Mouse (Mus musculus): ENCODE results near the gene Adgb. TPM values are rescaled to one million over a fixed set of nuclear protein-coding genes. Genes with fewer than 3 reads are reported as not detected.
"Not testable (repeated sequence)": the region's sequence is repeated elsewhere in the genome, so short reads cannot be mapped to it uniquely, and the experiment has no call there.

Adgb gene
- under 1 TPM; 0.05 to 0.21 TPM for total RNA-seq (2021)
- long read RNA-seq, experiment 1: 0 reads
- long read RNA-seq, experiment 2: 0 reads

DNA sequence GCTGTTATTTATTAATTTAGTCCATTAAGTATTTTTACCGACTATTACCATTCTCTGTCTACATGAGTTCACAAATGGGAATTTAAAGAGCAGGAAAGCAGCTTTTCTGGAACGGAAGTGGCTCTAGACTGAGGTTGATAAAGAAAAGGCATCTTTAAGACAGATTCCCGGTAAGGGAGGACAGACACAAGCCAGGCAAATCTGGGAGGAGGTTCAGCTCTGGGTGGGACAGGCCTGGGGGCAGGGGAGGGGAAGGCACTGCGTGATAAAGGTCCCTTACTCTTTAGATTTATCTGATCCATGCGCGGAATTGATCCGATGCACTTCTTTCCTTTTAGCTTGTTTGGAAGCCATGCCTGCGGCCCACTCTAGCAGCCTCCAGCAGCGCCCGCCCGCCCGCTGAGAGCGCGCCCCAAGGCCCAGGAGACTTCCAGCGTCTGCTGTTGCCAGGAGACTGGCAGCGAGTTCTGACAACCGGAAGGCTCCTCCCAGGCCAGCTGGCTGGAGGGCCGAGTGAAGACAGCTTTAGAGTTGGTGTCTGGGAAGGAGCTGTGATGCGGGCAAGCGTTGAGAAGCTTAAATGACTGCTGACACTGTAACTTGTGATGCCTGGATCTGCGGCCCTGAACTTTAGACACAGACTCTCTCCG is at the start of gene Adgb:
Gene Adgb (minus strand): TSS at position 366 of the 650 bp plus-strand sequence.
- peak; percentile 73 to 83 for DNase-seq

GRCm38 (mm10) chr10:10480139-10480538 is 8.0 kb upstream of the Adgb start:
- DNase-seq: no peak

GRCm38 (mm10) chr10:10477429-10477828 is 5.3 kb upstream of the Adgb start:
- not testable (repeated sequence) for DNase-seq

- DNase-seq: no peak
These were observed 4.8 kb upstream of the Adgb start for GRCm38 (mm10) chr10:10476956-10477355.

DNA sequence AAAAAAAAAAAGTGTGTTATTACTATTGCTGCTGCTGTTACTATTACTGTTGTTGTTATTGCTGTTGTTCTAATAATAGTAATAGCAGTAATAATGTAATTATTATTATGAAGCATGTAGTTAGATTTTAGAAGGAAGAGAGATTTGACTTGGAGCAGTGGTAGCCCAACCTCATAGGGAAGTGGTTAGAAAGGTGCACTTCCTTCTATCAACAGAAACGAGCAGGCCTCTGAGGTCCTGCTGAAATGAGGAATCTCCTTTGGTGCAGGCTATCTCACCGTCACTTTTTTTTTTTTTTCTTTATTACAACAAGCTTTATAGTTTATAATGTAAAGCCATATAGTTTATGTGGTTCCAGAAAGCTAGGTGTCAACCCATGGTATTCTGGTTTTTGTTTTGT is 4.4 kb upstream of the Adgb start:
- DNase-seq: no peak

DNA sequence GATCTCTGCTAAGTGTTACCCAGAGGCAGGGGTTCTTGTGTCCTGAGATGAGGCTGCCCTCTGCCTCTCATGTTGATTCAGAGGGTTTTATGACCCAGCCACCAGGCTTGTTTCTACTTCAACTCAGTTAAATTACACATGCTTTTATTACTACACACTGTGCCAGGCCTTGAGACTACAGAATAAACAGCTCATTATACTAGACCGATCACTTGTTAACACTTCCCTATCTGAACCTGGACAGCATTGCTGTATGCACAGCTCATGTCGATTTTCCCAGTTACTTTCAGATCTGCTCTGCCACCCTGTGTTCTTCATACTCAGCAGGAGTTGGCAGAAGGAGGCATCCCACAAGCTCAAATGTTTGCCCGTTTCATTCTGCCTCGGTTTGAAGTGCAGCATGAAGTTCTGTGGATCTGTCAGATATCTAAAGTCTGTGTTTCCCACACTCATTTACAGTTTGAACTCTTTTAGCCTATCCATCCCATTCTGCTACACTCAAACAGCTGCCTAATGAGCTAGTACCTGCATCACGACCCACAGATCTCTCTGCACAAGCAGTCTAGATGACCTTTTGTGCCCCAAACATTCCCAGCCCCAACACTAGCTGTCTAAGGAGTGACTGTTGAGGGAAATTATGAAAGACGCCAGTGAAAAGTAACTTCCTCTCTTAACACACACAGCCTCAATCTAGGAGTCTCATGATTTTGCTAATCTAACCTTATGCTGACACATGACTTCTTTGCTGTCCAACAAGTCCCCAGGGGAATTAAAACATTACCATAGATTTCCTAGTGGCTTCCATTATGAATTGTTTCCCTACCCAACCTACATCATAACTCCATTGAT is 3.2 kb downstream of the Adgb start:
- no peak for DNase-seq

DNA sequence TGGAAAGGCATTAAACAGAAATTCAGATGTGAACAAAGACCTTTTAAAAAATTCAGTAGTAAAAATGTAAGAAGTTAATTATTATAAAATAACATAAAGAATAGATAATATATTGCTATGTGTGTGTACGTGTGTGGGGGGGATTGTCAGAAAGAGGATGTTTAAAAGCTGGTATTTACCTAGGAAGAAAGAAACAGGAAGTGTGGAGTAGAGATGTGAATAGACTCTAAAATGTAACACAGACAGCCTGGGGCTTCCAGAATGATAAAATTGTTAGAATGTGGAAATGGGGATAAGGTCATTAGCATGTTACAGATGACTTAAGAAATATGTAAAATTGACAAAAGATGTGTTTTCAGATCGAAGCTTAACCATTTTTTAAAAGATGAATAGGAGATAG is 12.0 kb downstream of the Adgb start:
- no peak for DNase-seq

DNA sequence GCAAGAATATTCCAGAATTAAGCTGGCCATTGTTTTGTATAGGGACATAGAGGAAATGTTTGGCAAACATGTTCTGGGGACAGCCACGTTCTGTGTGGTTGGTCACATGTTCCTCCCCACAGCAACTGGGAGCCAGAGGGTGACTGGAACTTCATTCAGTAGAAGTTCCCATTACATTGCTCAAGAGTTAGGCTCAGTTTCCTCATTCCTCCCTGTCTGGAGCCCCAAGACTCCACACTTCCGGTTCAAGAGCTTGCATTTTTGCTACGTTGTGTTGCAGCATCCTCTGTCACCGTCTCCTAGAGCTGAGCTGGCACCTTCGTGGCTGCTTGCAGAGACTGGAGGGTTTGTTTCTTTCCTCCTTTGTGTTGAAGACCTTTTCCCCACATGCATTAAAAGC is 15.1 kb downstream of the Adgb start:
- DNase-seq: peak in 1 of 2 experiments; percentile 59

- peak in 1 of 2 experiments; percentile 8 for DNase-seq
These were observed 23.1 kb downstream of the Adgb start for GRCm38 (mm10) chr10:10449067-10449466.

DNA sequence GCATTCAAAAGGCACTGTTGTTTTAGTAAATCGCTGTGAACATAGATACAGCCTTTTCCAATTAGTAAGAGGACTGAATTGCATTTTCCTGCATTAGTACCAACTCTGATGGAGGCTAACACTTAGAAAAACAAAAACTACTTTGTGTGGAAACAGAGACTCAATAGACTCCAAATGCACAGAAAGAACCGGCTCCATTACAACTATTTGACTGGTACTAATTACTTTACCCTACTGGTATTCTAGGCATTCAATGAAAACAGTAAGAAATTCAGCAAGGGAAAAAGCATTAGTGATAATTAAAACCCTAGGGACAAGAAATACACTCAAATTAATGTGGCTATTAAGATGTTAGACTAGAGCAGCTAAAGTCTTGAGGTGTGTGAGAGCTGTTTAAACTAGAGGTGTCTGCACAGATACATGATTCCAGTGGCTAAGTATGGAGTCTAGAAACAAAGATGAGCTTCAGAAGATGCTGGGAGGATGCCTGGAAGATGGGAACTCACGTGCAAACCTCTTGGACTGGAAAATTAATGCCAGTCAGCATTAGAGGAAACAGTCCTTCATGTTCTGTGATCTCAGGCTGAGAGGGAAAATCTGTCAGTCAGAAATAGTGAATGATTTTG is 27.2 kb downstream of the Adgb start:
- DNase-seq: no peak

GRCm38 (mm10) chr10:10443558-10443957 is 28.6 kb downstream of the Adgb start:
- DNase-seq: no peak

GRCm38 (mm10) chr10:10435014-10435413 is 37.1 kb downstream of the Adgb start:
- DNase-seq: no peak

DNA sequence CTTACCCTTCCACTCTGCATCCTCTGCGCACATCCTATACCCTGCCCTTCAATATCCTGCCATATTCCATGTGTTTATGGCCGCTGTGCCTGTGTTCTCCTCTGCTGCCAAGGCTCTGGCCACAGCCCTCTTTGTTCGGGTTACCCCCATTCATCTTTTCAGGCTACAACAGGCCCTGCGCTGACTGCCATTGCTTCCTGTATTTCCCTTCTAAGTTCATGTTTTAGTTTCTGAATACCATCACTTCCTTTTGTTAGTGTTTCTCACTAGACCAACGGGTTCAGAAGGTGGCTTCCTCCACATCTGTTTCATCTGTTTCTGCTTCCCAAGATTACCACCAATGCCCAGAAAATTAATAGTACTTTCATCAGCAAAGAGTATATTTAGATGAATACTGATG is 42.5 kb downstream of the Adgb start:
- DNase-seq: no peak

- DNase-seq: no peak
These were observed 43.1 kb downstream of the Adgb start for GRCm38 (mm10) chr10:10429032-10429431.

GRCm38 (mm10) chr10:10424383-10424782 is 47.7 kb downstream of the Adgb start:
- no peak for DNase-seq

DNA sequence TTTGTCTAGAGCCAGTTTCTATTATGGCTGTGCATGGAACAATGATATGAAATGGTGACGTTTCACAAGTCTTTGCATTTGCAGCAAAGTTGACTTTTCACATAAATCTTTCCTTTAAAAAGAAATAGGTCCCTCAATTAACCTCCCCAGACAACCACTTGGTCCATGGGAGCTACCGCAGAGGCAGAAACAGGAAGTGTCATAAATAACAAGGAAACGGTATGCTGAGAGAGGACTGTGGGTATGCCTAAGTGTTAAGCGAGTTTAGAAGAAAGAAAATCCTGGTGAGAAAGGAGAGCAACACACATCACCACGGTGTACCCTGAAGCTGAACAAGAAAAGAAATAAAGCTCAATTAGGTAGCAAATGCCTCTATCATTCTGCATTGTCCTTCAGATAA is 61.1 kb downstream of the Adgb start:
- DNase-seq: no peak

- DNase-seq: peak; percentile 22 to 38
These were observed 64.0 kb downstream of the Adgb start for GRCm38 (mm10) chr10:10408166-10408565.

GRCm38 (mm10) chr10:10395784-10396481 is 76.2 kb downstream of the Adgb start:
- DNase-seq: peak in 1 of 2 experiments; percentile 6

DNA sequence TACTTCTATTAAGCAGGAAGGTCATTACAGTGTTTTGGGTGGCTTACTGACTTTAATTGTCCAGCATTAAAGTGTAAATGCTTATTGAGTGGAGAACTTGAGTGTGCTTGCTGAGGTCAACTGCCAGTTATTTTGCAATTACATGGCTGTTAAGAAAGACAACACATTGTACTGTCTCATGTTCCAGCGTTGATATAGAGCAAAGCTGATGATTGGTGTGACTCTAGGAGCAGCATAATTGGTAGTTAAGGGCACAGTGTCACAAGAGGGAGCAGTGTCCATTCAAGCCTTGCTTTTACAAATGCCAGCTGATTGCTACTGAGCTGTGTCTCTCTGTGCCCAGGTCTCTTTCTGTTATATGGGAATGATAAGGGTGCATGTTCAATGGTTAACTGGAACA is 97.5 kb downstream of the Adgb start:
- no peak for DNase-seq

DNA sequence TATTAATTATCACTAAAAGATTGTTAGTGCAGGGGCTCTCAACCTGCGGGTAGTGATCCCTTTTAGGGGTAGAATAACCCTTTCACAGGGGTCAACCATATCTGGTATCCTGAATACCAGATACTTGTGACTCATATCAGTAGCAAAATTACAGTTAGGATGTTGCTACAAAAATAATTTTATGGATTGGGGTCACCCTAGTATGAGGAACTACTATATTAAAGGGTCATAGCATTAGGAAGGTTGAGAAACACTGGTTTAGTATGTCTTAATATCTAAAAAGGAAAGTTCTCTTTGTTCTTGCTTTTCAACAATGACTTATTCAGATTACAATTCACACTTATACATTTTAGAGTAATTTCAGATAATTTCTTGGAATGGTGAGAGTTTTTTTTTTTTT is 108.1 kb downstream of the Adgb start:
- DNase-seq: no peak

DNA sequence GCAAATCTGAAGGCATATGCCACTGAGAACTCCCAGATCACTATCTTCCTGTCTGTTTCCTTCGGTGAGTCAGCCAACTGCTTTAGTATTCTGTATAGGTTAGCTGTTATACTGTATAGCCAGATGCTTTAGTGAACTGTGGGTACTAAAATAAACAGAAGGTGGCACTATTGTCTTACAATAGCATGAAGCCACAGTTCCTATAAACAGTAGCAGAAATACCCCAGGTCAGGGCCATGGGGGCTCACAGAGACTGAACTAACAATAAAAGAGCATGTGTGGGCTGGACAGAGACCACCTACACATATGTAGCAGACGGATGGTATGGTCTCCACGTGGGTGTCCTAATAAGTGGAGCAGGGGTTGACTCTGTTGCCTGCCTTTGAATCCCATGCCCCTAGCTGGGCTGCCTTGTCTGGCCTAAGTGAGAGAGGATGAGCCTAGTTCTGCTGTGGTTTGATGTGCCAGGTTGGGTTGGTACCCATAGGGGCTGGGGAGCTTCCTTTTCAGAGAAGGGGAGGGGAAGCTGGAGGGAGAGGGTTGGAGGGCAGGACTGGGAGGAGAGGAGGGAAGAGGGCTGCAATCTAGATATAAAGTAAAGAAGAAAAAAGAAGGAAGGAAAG is 116.4 kb downstream of the Adgb start:
- DNase-seq: peak; percentile 4 to 17

GRCm38 (mm10) chr10:10352184-10352583 is 119.9 kb downstream of the Adgb start:
- no peak for DNase-seq

Measured in heart, adult 18-20 months (tissue).